Mouse (Mus musculus) midbrain, embryonic 12.5 days (tissue): ENCODE results near the gene Qtrt1. TPM values are rescaled to one million over a fixed set of nuclear protein-coding genes. Genes with fewer than 3 reads are reported as not detected.

ENCODE experiments used
- polyA plus RNA-seq: library from polyadenylated mRNA; unstranded; fragments of >200 nt; fragmentation: Nextera tagmentation; extraction: Ambion mirVana; gene quantifications from 2 replicates; pipeline ENCODE4 v1.2.1, GENCODE M21; 2016

Gene Qtrt1
- polyA plus RNA-seq, 1 experiment from 2014 or later = 50.7 TPM

Other genes starting within 250 kb of the Qtrt1 start
- 11.3 and 11.5 TPM in 2 replicates for gene Pde4a, start 246.1 kb upstream of the Qtrt1 start, polyA plus RNA-seq
- 52.3 and 52.6 TPM in 2 replicates for gene Keap1, start 172.5 kb upstream of the Qtrt1 start, polyA plus RNA-seq
- 0.38 and 0.50 TPM in 2 replicates for gene S1pr5, start 163.4 kb upstream of the Qtrt1 start, polyA plus RNA-seq
- 50.3 and 52.3 TPM in 2 replicates for gene Atg4d, start 146.5 kb upstream of the Qtrt1 start, polyA plus RNA-seq
- gene Kri1, start 123.9 kb upstream of the Qtrt1 start, polyA plus RNA-seq = 18.4 and 21.1 TPM in 2 replicates
- gene Cdkn2d, start 120.4 kb upstream of the Qtrt1 start, polyA plus RNA-seq = 63.6 and 72.1 TPM in 2 replicates
- gene Ap1m2, start 99.5 kb upstream of the Qtrt1 start, polyA plus RNA-seq = 0.39 and 0.78 TPM in 2 replicates
- 71.3 and 74.1 TPM in 2 replicates for gene Slc44a2, start 91.1 kb upstream of the Qtrt1 start, polyA plus RNA-seq
- gene Ilf3, start 44.0 kb upstream of the Qtrt1 start, polyA plus RNA-seq = 314 and 322 TPM in 2 replicates
- gene Dnm2, start 13.1 kb downstream of the Qtrt1 start, polyA plus RNA-seq = 76.6 and 76.7 TPM in 2 replicates
- gene Tmed1, start 98.4 kb downstream of the Qtrt1 start, polyA plus RNA-seq = 67.6 and 76.5 TPM in 2 replicates
- gene AB124611, start 114.3 kb downstream of the Qtrt1 start, polyA plus RNA-seq = 5.9 and 7.0 TPM in 2 replicates
- gene Carm1, start 135.1 kb downstream of the Qtrt1 start, polyA plus RNA-seq = 65.6 and 69.3 TPM in 2 replicates
- 57.6 and 60.9 TPM in 2 replicates for gene Timm29, start 180.9 kb downstream of the Qtrt1 start, polyA plus RNA-seq
- 20.8 and 21.2 TPM in 2 replicates for gene Yipf2, start 181.0 kb downstream of the Qtrt1 start, polyA plus RNA-seq
- gene Smarca4, start 204.3 kb downstream of the Qtrt1 start, polyA plus RNA-seq = 178 and 189 TPM in 2 replicates